Mouse (Mus musculus): ENCODE data around the gene Ggnbp2. TPM values are rescaled to one million over a fixed set of nuclear protein-coding genes. Genes with fewer than 3 reads are reported as not detected.
"Not testable (repeated sequence)": the region's sequence is repeated elsewhere in the genome, so short reads cannot be mapped to it uniquely, and the experiment has no call there.

Ggnbp2 gene
- total RNA-seq, 2 experiments from 2014 or later = 80.6 to 88.2 TPM

- DNase-seq (ENCODE audit: low spot score in 2 of 2) = peak; percentile 71 to 80
Measured at GRCm38 (mm10) chr11:84879772-84880464, 9.3 kb upstream of the Ggnbp2 start, which contains the start of the genes Myo19 and Pigw. TSS of gene Myo19 (plus strand) at chr11:84880148. TSS of gene Pigw (minus strand) at chr11:84880285.

- DNase-seq (ENCODE audit: low spot score in 2 of 2) = no peak
Measured at GRCm38 (mm10) chr11:84879007-84879771, 8.6 kb upstream of the Ggnbp2 start.

- DNase-seq (ENCODE audit: low spot score in 2 of 2) = not testable (repeated sequence)
Measured at GRCm38 (mm10) chr11:84876020-84876419, 5.4 kb upstream of the Ggnbp2 start.

GRCm38 (mm10) chr11:84873042-84873833, 2.6 kb upstream of the Ggnbp2 start:
- no peak for DNase-seq (ENCODE audit: low spot score in 2 of 2)

GRCm38 (mm10) chr11:84871548-84872069, 992 bp upstream of the Ggnbp2 start:
- no peak for DNase-seq (ENCODE audit: low spot score in 2 of 2)

GRCm38 (mm10) chr11:84871046-84871445, 429 bp upstream of the Ggnbp2 start:
- no peak for DNase-seq (ENCODE audit: low spot score in 2 of 2)

- DNase-seq (ENCODE audit: low spot score in 2 of 2) = peak; percentile 86 to 93
Measured at GRCm38 (mm10) chr11:84869537-84870232, 932 bp downstream of the Ggnbp2 start.

- DNase-seq (ENCODE audit: low spot score in 2 of 2) = no peak
Measured at GRCm38 (mm10) chr11:84868786-84869259, 1.8 kb downstream of the Ggnbp2 start.

GRCm38 (mm10) chr11:84867586-84867985, 3.0 kb downstream of the Ggnbp2 start:
- DNase-seq (ENCODE audit: low spot score in 2 of 2) = no peak

GRCm38 (mm10) chr11:84865268-84865667, 5.3 kb downstream of the Ggnbp2 start:
- no peak for DNase-seq (ENCODE audit: low spot score in 2 of 2)

GRCm38 (mm10) chr11:84855285-84855684, 15.3 kb downstream of the Ggnbp2 start:
- DNase-seq (ENCODE audit: low spot score in 2 of 2) = no peak

- no peak for DNase-seq (ENCODE audit: low spot score in 2 of 2)
Measured at GRCm38 (mm10) chr11:84847475-84848090, 23.0 kb downstream of the Ggnbp2 start.

- DNase-seq (ENCODE audit: low spot score in 2 of 2) = no peak
Measured at GRCm38 (mm10) chr11:84846741-84847474, 23.7 kb downstream of the Ggnbp2 start.

- DNase-seq (ENCODE audit: low spot score in 2 of 2) = no peak
Measured at GRCm38 (mm10) chr11:84839330-84839729, 31.3 kb downstream of the Ggnbp2 start.

- DNase-seq (ENCODE audit: low spot score in 2 of 2) = not testable (repeated sequence)
Measured at GRCm38 (mm10) chr11:84829495-84829894, 41.1 kb downstream of the Ggnbp2 start.

GRCm38 (mm10) chr11:84828516-84829399, 41.9 kb downstream of the Ggnbp2 start, which contains the start of gene Dhrs11:
TSS of gene Dhrs11 (minus strand) at chr11:84828994.
- peak; percentile 77 to 84 for DNase-seq (ENCODE audit: low spot score in 2 of 2)

- DNase-seq (ENCODE audit: low spot score in 2 of 2) = no peak
Measured at GRCm38 (mm10) chr11:84827901-84828503, 42.6 kb downstream of the Ggnbp2 start.

GRCm38 (mm10) chr11:84827492-84827891, 43.1 kb downstream of the Ggnbp2 start:
- no peak for DNase-seq (ENCODE audit: low spot score in 2 of 2)

All from layer of hippocampus, adult 18-20 months (tissue).